Mouse (Mus musculus): ENCODE data around the gene Adad2.

The Adad2 gene

GRCm38 (mm10) chr8:119644429-119644960, 31.9 kb downstream of the Adad2 start:
- no peak for DNase-seq

GRCm38 (mm10) chr8:119644981-119645597, 32.5 kb downstream of the Adad2 start:
- no peak for DNase-seq

GRCm38 (mm10) chr8:119646197-119646596, 33.6 kb downstream of the Adad2 start:
- DNase-seq: no peak

GRCm38 (mm10) chr8:119646846-119647245, 34.3 kb downstream of the Adad2 start:
- no peak for DNase-seq

- DNase-seq: no peak
These were observed 38.8 kb downstream of the Adad2 start for GRCm38 (mm10) chr8:119651324-119651723.

GRCm38 (mm10) chr8:119656709-119657464, 44.3 kb downstream of the Adad2 start:
- peak; percentile 76 for DNase-seq

- DNase-seq: peak; percentile 67
These were observed 48.5 kb downstream of the Adad2 start for GRCm38 (mm10) chr8:119661081-119661480.

- peak; percentile 60 for DNase-seq
These were observed 49.3 kb downstream of the Adad2 start for GRCm38 (mm10) chr8:119661892-119662291.

GRCm38 (mm10) chr8:119663440-119663839, 50.9 kb downstream of the Adad2 start:
- no peak for DNase-seq

GRCm38 (mm10) chr8:119665270-119665669, 52.7 kb downstream of the Adad2 start:
- peak; percentile 33 for DNase-seq

Measured in lung, postnatal 14 days (tissue).